Mouse (Mus musculus): ENCODE results near the gene Ptgs1.
A peak's percentile ranks its signal among the peaks of the same experiment; 100 is the strongest.

The Ptgs1 gene

DNA sequence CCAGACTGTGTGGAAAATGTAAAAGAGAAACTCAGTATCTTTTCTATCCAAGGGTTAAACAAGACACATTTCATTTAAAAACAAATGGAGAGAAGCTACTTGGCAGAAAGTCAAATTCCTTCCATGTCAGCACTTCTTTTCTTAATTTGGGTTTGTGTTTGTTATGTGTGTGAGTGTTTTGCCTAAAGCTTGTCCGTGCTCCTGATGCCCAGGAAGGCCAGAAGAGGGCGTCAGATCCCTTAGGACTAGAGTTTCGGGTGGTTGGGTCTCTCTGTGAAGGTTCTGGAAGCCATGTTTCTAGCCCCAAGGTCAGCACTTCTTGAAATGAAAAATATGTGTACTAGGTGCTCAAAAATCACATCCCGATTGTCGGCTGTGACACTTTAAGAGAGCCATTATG is 15.8 kb upstream of the Ptgs1 start:
- peak; percentile 31 for DNase-seq (ENCODE audit: low spot score)

DNA sequence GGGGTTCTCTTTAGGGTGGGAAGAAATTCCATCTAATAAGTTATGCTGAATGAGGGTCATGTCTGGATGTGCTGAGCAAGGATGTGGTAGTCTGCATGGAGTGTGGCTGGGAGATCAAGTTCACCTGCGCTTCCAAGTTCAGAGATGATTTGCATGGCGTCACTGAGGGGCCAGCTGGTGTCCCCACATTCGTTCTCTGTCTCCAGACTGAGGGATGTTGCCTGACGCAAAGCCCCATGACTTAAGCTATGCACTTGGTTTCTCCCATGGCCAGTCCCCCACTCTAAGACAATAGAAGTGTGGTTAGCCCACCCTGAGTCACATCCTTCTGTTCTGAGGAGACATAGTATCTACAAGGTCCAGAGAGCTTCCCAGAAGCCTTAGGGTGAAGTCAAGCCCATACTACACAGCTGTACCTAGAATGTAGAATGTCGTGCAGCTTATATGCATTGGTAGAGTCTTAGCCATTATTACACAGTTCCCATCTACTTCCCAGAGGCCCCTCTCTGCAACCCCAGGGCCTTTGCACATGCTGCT is 15.0 kb upstream of the Ptgs1 start:
- DNase-seq (ENCODE audit: low spot score): no peak

DNA sequence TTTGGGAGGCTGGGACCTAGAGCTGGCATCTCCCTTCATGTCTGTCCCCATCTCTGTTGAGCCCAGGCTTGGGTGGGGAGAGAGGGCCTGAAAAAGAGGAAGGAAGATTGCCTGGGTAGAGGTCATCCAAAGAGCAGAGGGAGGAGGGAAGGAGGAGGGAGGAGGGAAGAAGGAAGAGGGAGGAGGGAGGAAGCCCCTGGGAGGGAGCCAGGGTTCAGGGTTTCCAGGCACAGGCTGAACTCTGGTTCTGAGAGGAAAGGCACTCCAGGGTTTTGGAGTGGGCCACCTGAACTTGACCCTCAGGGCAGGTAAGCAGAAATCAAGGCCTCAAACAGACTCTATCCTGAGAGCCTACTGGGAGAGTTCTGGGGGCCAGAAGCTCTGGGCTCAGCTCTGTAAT is 13.7 kb upstream of the Ptgs1 start:
- peak; percentile 30 for DNase-seq (ENCODE audit: low spot score)

DNA sequence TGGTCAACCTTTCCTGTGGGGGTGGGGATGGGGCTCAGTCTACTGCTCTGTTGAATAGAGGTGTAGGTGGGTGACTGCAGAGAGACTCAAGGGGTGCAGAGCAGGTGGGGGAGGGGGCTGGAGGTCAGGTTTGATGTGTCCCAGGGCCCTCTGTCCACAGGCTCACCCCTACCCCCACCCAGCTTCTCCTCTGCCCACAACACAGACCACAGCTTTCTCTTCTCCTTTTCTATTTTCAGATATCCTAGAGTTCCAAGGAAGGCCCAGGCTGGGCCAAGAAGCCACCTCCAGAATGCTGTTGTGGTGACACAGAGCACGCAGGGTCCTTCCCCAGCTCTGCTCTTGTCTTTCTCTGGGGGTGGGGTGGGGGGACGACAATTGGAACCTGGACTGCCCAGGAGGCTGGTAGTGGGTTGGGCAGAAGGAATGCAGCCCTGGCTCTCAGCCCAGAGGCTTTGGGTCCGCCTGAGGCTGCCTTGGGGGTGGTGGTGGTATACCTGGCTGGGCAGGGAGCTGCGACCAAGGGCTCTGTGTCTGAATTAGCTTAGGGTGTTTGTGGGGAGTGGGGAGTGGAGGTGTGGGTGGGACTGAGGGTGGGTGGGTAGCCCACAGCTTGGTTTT is 13.2 kb upstream of the Ptgs1 start:
- peak; percentile 43 for DNase-seq (ENCODE audit: low spot score)

DNA sequence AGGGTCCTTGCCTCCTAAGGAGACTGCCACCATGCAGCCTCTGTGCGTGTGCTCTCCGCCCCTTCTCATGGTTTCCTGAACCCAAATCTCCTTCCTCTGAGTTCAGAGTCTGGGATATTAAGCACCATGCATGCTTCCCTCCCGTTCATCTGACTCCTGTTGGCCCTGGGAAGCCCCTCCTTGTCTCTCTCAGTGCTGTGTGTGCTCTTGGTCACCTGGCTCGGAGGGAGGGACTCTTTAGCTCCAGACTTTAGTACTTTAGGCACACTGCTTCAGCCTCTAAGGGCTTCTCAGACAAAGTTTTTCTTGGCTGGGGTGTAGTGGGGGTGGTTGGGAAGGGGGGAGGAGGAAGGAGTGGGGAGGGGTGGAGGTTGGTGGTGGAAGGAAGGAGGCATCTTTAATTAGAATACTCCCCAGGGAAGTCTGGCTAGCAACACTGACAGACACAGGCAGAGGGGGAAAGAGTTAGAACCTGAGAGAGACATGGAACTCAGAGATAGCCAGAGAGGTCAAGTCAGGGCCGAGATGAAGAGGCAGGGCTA is 12.5 kb upstream of the Ptgs1 start:
- DNase-seq (ENCODE audit: low spot score): no peak

DNA sequence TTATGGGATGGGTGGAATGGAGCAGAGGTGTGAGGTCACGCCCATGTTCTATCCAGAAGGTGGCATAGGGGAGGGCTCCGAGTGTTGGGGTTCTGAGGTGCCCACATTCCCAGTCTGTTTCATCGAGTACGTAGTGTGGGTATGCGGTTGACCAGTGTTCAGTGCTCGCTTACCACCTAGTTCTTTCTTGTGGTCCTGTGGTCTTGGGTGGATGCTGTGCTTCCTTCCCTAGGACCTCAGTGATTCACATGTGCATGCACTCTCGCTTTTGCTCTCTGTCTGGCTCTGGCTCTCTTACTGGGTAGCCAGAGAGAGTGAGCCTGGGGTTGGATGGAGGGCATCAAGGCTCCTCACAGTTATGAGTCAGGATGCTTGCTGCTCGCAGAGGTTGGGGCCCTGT is 10.1 kb upstream of the Ptgs1 start:
- DNase-seq (ENCODE audit: low spot score): no peak

DNA sequence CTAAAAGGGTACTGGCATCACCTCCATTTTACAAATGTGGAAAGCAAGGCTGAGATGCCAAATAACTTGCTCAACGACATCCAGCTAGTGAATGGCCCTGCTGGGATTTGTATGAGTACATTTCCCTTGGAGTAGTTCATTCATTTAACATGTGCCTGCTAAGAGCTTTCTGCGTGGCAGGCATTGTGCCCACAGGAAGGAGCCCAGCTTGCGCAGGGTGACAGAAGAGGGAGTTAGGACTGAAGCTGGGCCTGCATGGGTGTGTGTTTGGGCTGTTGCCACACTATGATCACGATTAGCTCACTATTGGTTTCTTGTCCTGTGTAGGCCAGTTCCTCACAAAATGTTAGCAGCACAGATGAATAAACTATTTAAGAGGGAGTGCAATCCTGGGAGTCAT is 9.3 kb upstream of the Ptgs1 start:
- no peak for DNase-seq (ENCODE audit: low spot score)

DNA sequence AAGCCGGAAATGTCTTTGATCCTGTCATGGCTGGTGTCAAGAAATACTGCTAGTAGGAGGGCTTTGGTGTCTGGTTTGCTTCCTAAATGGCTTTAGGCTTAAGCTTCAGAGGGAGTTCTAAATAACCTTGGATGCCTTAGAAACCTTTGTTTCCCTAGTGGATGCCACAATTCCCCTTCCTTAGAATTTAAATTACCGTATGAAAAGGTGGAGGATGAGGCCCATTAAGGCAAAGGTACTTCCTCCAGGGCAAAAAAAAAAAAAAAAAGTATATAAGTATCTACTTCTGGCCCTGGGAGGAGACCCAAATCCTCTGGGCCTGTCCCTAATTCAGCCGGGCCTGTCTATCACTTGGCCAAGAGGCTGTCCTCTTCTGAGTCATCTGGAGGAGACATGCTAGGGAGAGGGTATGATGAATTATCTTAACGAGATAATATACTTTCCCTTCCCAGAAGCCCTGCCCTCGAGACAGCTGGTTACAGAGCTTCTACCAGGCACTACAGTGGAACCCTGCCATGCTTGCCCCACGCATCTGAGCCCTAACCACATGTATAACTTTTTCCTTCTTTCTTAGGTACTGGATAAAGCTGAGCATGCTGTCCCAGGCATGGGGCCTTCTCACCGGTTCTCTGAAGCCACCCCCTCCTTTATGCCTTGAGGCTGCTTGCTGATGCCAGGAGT is 7.9 kb upstream of the Ptgs1 start:
- DNase-seq (ENCODE audit: low spot score): no peak

DNA sequence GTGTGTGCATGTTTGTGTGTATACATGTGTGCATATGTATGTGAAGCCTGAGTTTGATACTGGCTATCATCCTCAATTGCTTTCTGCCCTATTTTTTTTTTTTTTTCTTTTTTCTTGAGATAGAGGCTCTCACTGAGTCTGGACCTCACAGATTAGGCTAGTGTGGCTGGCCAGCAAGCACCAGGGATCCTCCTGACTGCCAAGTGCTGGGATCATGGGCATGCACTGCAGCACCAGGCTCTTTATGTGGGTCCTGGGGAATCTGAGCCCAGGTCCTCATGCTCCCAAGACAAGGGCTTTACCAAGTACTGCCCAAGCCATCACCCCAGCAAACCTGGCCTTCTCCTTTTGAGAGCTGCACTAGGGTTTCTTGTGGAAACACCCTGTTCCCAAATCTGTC is 6.8 kb upstream of the Ptgs1 start:
- DNase-seq (ENCODE audit: low spot score): no peak

DNA sequence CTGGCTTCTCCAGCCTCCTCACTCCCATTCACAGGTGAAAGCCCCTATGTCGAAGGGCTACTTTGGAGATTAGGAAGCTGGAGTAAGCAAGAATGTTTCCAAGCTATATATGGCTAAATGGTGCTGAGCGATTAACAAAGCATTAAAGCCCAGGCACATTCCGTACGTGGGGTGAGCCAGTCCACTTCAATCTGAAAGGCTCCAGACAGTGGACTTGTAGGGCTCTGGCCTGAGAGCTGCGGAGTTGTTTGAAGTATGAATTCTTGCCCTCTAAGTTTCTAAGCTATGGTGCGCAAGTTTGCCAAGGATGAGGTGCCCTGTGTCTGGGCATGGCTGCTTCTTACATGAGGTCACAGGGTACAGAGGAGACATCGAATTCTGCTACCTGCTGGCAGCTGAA is 6.1 kb upstream of the Ptgs1 start:
- DNase-seq (ENCODE audit: low spot score): no peak

DNA sequence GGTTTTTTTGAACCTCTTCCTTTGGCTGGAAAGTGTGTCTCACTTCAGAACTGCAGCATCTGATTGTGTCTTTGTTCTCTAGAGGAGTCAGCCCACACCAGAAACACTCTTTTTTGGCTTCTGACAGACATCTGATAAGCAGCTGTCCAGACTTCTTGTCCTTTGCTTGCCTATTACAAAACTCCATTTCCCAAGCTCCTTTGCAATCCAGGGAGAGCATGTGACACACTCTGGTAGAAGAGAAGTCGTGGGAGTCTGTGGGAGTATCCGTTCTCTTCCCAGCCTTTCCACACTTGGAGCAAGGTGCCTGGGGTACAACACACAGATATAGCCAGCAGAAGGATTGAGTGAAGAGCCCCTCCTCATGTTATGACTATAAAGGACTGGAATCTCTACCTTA is 5.6 kb upstream of the Ptgs1 start:
- no peak for DNase-seq (ENCODE audit: low spot score)

DNA sequence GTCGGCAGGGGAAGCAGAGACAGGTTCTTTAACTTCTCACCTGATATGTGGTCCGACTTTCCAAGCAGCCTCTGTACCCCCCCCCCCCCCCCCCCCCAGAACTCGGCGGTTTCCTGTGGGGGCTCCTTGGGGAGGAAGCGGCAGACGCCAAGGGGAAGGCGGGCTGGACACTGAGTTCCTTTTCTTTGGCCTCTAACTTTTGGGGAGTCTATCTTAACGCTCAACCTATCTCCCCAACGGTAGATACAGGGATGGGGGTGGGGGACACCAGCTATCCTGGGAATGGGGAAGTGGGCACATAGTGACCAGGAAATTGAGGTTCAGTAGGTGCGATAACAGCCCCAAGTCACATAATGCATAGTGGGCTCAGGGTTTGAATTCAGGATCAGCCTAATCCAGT is 741 bp downstream of the Ptgs1 start:
- DNase-seq (ENCODE audit: low spot score): no peak

DNA sequence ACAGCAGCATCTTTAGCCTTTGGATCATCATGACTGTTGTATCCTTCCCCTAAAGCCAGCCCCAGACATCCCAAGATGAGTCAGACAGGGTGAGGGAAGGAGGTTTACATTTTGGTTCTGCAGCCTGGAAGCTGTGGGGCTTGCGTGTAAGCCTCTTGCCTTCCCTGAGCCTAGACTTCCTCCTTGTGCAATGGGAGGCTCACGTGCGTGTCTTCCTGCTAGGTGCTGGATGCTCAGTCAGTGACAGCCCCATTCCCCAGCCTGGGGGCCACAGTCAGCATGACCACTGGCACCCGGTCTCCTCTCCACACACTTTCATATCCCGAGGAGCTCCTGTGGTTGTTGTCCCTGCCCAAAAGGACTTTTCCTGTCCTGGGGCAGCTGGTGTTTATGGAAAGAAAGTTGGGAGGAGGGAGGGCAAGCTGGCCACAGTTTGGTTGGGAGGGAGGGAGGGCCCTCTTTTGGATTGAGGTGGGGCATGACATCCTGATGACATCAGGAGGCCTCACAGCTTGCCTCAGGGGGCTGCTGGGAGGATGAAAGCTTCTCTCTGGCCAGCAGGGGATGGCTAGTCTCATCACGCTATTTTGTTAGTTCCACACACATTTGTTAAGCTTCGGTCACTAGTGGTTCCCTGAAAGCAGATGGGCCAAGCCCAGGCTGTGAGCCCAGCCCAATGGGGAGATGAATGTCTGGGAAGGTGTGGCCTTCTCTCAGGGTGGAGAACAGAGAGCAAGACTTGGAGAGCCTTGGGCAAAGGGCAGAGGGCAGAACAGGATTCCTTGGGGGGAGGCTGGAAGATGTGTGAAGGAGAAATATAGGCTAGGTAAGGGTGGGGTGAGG is 4.5 kb downstream of the Ptgs1 start:
- DNase-seq (ENCODE audit: low spot score): no peak

DNA sequence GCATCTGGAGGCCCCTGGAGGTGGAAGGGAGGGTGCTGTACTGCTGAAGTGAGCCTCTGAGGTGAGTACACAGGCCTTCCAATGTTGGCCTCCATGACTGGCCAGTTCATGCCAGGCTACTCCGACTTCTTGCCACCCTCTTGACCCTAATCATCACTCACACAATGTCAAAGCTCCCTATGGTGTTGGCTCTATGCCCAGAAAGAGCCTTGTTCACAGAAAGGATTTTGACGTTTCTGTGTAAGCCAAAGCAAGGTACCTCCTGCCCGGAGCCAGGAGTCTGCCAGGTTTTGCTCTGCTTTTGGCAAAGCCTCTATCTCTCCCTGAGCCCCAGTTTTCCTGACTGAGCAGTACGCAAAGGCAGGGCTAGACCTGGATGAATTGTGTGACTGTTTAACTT is 5.7 kb downstream of the Ptgs1 start:
- DNase-seq (ENCODE audit: low spot score): no peak

DNA sequence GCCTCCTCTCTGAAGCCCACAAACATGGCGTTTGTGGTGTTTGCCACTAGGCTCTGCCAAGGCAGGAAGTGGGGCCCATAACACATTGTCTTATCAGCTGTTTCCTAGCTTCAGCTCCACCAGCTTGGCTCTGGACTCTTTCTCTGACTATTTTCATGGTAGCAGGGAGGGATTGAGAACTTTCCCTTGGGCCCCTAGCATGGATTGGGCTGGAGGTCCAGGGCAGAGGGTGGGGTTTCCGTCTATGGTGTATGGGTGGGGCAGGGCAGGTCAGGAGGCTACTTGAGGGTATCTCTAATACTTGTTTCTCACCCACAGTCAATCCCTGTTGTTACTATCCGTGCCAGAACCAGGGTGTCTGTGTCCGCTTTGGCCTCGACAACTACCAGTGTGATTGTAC is 6.7 kb downstream of the Ptgs1 start:
- DNase-seq (ENCODE audit: low spot score): no peak

DNA sequence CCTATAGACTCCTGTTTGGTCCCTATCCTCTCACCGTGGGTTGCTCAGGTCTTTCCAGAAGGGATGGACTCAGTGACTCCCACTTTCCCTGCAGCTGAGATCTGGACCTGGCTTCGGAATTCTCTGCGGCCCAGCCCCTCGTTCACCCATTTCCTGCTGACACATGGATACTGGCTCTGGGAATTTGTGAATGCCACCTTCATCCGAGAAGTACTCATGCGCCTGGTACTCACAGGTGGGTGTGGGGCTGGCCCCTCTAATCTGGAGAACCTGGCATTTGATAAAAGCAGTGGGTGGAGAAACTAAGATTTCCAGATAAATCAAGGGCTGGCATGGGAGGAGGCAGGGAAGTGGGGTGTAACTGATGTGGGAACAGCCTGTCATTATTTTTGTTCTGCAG is 7.3 kb downstream of the Ptgs1 start:
- DNase-seq (ENCODE audit: low spot score): no peak

DNA sequence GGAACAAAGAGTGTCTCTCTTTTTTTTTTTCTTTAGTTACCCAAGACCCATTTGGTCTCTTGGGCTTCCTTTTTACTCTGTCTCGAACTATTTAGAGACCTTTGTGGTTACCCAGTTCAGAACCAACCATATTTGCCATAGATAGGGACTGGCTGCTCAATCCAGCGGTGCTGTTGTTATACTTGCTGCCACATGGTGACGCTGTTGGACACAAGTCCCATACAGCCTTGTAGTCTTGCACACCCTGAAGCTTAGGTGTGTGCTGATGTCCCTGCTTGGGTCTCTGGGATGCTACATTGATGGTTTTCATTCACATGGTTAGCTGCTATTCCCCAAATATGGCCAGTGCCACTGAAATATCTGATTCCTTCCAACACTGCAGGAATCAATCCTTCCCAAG is 8.2 kb downstream of the Ptgs1 start:
- no peak for DNase-seq (ENCODE audit: low spot score)

DNA sequence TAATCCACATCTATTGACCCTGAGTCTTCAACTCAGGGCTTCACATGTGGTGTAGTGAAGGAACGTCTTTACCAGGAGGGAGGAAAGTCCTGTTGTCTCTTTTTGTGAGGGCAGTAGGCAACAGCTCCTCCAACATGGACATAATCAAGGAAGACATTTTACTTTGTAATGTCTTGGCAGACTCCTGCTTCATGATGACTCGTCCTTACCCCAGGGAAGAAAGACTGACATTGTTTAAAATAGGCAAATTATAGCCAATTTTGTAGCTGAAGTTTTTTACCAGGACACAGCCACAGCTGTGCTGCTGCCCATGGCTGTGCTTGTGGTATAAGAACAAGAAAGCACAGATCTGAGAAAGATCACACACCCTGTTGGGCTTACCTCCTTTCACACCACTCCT is 8.7 kb downstream of the Ptgs1 start:
- no peak for DNase-seq (ENCODE audit: low spot score)

DNA sequence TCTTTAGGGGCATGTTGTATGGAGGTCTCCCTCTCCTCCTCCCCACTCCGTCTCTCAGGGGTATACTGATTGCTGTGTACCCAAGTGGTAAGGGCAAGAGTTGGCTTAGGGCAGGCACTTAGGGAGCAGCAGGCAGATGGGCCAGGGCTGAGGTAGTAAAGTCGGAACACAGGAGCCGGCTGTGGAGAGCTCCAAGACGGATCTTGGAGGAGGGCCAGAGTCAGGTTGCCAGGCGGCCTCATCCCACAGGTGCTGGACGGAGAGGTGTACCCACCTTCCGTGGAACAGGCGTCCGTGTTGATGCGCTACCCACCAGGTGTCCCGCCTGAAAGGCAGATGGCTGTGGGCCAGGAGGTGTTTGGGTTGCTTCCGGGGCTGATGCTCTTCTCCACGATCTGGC is 12.3 kb downstream of the Ptgs1 start:
- DNase-seq (ENCODE audit: low spot score): no peak

DNA sequence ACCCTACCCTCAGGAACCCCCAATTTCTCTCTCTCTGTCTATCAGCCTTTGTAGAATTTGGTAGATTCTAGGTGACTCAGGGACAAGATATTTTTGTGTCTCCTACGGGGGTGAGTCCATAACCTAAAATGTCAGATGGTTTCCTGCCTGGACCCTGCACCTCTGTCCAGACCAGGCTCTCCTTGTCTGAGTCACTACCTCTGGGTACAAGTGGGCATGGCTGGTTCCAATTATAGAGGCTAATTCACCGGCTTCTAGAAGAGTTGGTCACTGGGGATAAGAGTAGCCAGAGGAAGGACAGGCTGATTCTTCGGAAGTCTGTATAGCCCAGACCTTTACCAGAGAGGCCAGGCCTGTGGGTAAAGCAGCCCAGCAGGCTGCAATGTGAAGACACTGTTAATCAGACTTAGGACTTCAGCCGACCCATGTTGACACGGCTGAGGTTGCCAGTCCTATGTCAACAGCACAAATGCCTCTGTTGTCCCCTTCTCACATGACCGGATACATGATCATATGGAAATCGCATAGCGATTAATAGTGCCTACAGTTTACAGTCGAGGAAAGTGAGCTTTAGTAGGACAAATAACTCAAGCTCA is 13.2 kb downstream of the Ptgs1 start:
- DNase-seq (ENCODE audit: low spot score): no peak

DNA sequence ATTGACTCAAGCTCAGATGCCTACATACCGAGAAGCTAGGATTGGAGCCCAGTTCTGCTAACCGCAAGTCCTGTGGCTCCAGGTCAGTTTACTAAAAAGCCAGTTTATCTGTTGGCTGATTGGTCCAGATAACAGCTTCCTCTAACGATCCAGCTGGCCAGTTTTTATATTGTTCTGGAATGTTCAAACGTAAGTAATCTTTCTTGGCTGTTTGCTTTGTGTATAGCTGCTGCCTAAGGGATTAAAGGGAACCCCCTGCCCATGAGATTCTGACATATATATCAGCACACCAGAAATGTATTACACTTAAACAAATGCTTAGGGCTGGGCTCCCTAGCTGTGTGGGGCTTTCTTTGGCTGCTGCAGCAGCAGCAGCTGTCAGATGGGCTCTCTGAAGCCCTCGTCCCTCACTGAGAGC is 13.7 kb downstream of the Ptgs1 start:
- no peak for DNase-seq (ENCODE audit: low spot score)

DNA sequence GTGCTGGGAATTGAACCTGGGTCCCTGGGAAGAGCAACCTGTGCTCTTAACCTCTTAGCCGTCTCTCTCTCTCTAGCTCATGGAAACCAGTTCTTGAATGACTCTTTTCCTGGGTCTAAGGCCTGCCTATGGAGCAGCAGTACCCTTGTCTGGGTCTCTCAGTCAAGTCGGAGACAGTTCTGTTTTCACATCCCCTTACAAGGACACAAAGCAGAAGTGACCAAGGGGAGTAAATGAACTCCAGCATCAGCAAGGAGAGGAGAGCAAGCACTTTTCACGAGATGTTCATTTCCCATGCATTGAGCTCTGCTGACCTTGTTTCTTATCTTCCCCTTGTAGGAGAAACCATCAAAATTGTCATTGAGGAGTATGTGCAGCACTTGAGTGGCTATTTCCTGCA is 14.5 kb downstream of the Ptgs1 start:
- no peak for DNase-seq (ENCODE audit: low spot score)
